Mouse (Mus musculus): ENCODE measurements at regions not wholly inside any gene's neighbourhood (a gene's known extent, or its start where the extent isn't known, plus 50 kb on each side); places are given as distances from the start of the nearest gene placed in this dataset.

GRCm38 (mm10) chr16:50752277-50752600, 161.3 kb upstream of the Ccdc54 start:
- no peaks in the 10 kb centered on the region for H3K79me2 ChIP-seq (ENCODE audit: control insufficient read depth, insufficient read depth, low read length, poor library complexity)
- no peak overlapping the region for H3K9ac ChIP-seq (ENCODE audit: control insufficient read depth, low read depth, low read length, poor library complexity, severe bottlenecking)
- no peak overlapping the region for H3K27ac ChIP-seq (ENCODE audit: control insufficient read depth, low read depth, low read length)
- H3K4me3 ChIP-seq (ENCODE audit: control insufficient read depth in 1 of 2, insufficient read depth in 1 of 2, low read depth in 2 of 2, low read length in 2 of 2) = no peak overlapping the region
- H3K27me3 ChIP-seq (ENCODE audit: control insufficient read depth in 1 of 2, insufficient read depth in 2 of 2, low read length in 2 of 2) = no peaks in the 10 kb centered on the region; a peak in 1 of 4 replicates
- no peaks in the 10 kb centered on the region for H3K9me3 ChIP-seq (replicated peaks; ENCODE audit: insufficient read depth, low read length)
- DNase-seq (ENCODE audit: low read depth, low spot score) = no peak
- TF ChIP-seq SMC3 (IDR thresholded peaks at IDR 0.05; ENCODE audit: low read depth, low read length) (no peak), NRF1 (IDR thresholded peaks at IDR 0.05; ENCODE audit: insufficient read depth, low read depth, low read length, poor library complexity, severe bottlenecking) (no peak), EP300 (IDR thresholded peaks at IDR 0.05; ENCODE audit: low read depth in 1 of 2, low read length in 2 of 2) (no peak), CTCF (IDR thresholded peaks at IDR 0.05 in 2 of 3, conservative IDR thresholded peaks at IDR 0.05 in 1 of 3; ENCODE audit: control insufficient read depth in 1 of 3, insufficient read depth in 1 of 3, low read depth in 2 of 3, low read length in 3 of 3, poor library complexity in 1 of 3, severe bottlenecking in 1 of 3) (no peak), CHD2 (IDR thresholded peaks at IDR 0.05; ENCODE audit: low read length) (no peak), ZNF384 (IDR thresholded peaks at IDR 0.05; ENCODE audit: low read depth, low read length) (no peak), MAFK (IDR thresholded peaks at IDR 0.05; ENCODE audit: borderline replicate concordance, low read depth, low read length) (no peak)
- H3K4me1 ChIP-seq (ENCODE audit: control insufficient read depth in 1 of 2, insufficient read depth in 2 of 2, low read length in 2 of 2) = peaks cover 0 to 4% of the 10 kb centered on the region in 2 experiments; a peak in 1 of 4 replicates
- H3K36me3 ChIP-seq (ENCODE audit: control insufficient read depth in 1 of 2, insufficient read depth in 2 of 2, low read length in 2 of 2) = peaks cover 0 to 3% of the 10 kb centered on the region in 2 experiments; a peak in 2 of 4 replicates

- Histone ChIP-seq H3K4me3 (ENCODE audit: control insufficient read depth in 1 of 2, insufficient read depth in 1 of 2, low read depth in 2 of 2, low read length in 2 of 2) (no peak overlapping the region), H3K27ac (ENCODE audit: control insufficient read depth, low read depth, low read length) (no peak overlapping the region), H3K9me3 (replicated peaks; ENCODE audit: insufficient read depth, low read length) (no peaks in the 10 kb centered on the region), H3K79me2 (ENCODE audit: control insufficient read depth, insufficient read depth, low read length, poor library complexity) (no peaks in the 10 kb centered on the region), H3K4me1 (ENCODE audit: control insufficient read depth in 1 of 2, insufficient read depth in 2 of 2, low read length in 2 of 2) (peaks cover 0 to 4% of the 10 kb centered on the region in 2 experiments; a peak in 1 of 4 replicates), H3K9ac (ENCODE audit: control insufficient read depth, low read depth, low read length, poor library complexity, severe bottlenecking) (no peak overlapping the region), H3K27me3 (ENCODE audit: control insufficient read depth in 1 of 2, insufficient read depth in 2 of 2, low read length in 2 of 2) (no peaks in the 10 kb centered on the region; a peak in 1 of 4 replicates), H3K36me3 (ENCODE audit: control insufficient read depth in 1 of 2, insufficient read depth in 2 of 2, low read length in 2 of 2) (peaks cover 0 to 3% of the 10 kb centered on the region in 2 experiments; a peak in 2 of 4 replicates)
- no peak for TF ChIP-seq ZMIZ1 (IDR thresholded peaks at IDR 0.05; ENCODE audit: low read depth, low read length)
- TF ChIP-seq RAD21 (IDR thresholded peaks at IDR 0.05; ENCODE audit: low read depth, low read length) = no peak
- TF ChIP-seq MYB (IDR thresholded peaks at IDR 0.05; ENCODE audit: low read depth, low read length) = no peak
- no peak for TF ChIP-seq NRF1 (IDR thresholded peaks at IDR 0.05; ENCODE audit: insufficient read depth, low read depth, low read length, poor library complexity, severe bottlenecking)
- no peak for TF ChIP-seq MEF2A (IDR thresholded peaks at IDR 0.05; ENCODE audit: extremely low read depth, insufficient replicate concordance, low read depth, low read length, poor library complexity, severe bottlenecking)
- no peak for TF ChIP-seq KAT2A (conservative IDR thresholded peaks at IDR 0.05; ENCODE audit: low read depth, low read length)
- no peak for TF ChIP-seq ZNF384 (IDR thresholded peaks at IDR 0.05; ENCODE audit: low read depth, low read length)
- no peak for TF ChIP-seq SIN3A (IDR thresholded peaks at IDR 0.05; ENCODE audit: low read length)
- no peak for TF ChIP-seq CTCF (IDR thresholded peaks at IDR 0.05 in 2 of 3, conservative IDR thresholded peaks at IDR 0.05 in 1 of 3; ENCODE audit: control insufficient read depth in 1 of 3, insufficient read depth in 1 of 3, low read depth in 2 of 3, low read length in 3 of 3, poor library complexity in 1 of 3, severe bottlenecking in 1 of 3)
- TF ChIP-seq GABPA (IDR thresholded peaks at IDR 0.05; ENCODE audit: low read depth, low read length) = no peak
- TF ChIP-seq UBTF (IDR thresholded peaks at IDR 0.05; ENCODE audit: borderline replicate concordance, insufficient read depth, low read depth, low read length) = no peak
- TF ChIP-seq RCOR1 (IDR thresholded peaks at IDR 0.05; ENCODE audit: low read depth, low read length) = no peak
- no peak for TF ChIP-seq MAX (IDR thresholded peaks at IDR 0.05; ENCODE audit: low read length)
- no peak for TF ChIP-seq JUND (IDR thresholded peaks at IDR 0.05; ENCODE audit: low read depth, low read length)
- no peak for TF ChIP-seq CHD1 (IDR thresholded peaks at IDR 0.05; ENCODE audit: low read depth, low read length)
- TF ChIP-seq TAL1 (IDR thresholded peaks at IDR 0.05; ENCODE audit: low read length) = no peak
- no peak for TF ChIP-seq POLR2A (IDR thresholded peaks at IDR 0.05; ENCODE audit: control insufficient read depth in 1 of 2, insufficient read depth in 1 of 2, low read depth in 1 of 2, low read length in 2 of 2, poor library complexity in 1 of 2)
- no peak for TF ChIP-seq HCFC1 (IDR thresholded peaks at IDR 0.05; ENCODE audit: low read depth, low read length)
- TF ChIP-seq USF2 (IDR thresholded peaks at IDR 0.05; ENCODE audit: borderline replicate concordance in 1 of 2, insufficient read depth in 1 of 2, low read depth in 1 of 2, low read length in 2 of 2) = no peak
- no peak for DNase-seq (ENCODE audit: low read depth, low spot score)
Observed at GRCm38 (mm10) chr16:50751495-50752276, 160.7 kb upstream of the Ccdc54 start.

Data from MEL (cell line).